Mouse (Mus musculus) MEL (cell line): ENCODE data around the gene Recql5. TPM values are rescaled to one million over a fixed set of nuclear protein-coding genes. Genes with fewer than 3 reads are reported as not detected.

Experiments
- DNase-seq: peaks from one replicate; pipeline ENCODE4 v3.0.0; 2011; ENCODE audit warnings: low read depth, low spot score
- H3K27ac ChIP-seq: 2 replicates; pipeline ENCODE4 v1.5.1; 2012; ENCODE audit warnings: low read depth, mild to moderate bottlenecking, control low read depth, low read length, moderate library complexity; ENCODE audit not compliant: control insufficient read depth
- H3K27me3 ChIP-seq, 2 experiments: fragments of 150-350 bp in 1 of 2; sonication (generic) in 1 of 2; 2 replicates each; pipeline ENCODE4 v1.6.1; 2012; ENCODE audit warnings: low read length in 2 of 2, mild to moderate bottlenecking in 2 of 2, improper control_type of control experiment in 1 of 2, moderate library complexity in 1 of 2; ENCODE audit not compliant: insufficient read depth in 2 of 2, control insufficient read depth in 1 of 2
- H3K36me3 ChIP-seq, 2 experiments: 2 replicates each; pipeline ENCODE4 v1.6.1; 2012 to 2014; ENCODE audit warnings: low read length in 2 of 2, improper control_type of control experiment in 1 of 2, inconsistent platforms in 1 of 2, mild to moderate bottlenecking in 1 of 2; ENCODE audit not compliant: insufficient read depth in 2 of 2, control insufficient read depth in 1 of 2
- H3K4me1 ChIP-seq, 2 experiments: fragments of 150-350 bp in 1 of 2; sonication (generic) in 1 of 2; 2 replicates each; pipeline ENCODE4 v1.6.1; 2012; ENCODE audit warnings: low read length in 2 of 2, improper control_type of control experiment in 1 of 2, mild to moderate bottlenecking in 1 of 2; ENCODE audit not compliant: insufficient read depth in 2 of 2, control insufficient read depth in 1 of 2
- H3K4me3 ChIP-seq, 2 experiments: fragments of 150-350 bp in 1 of 2; sonication (generic) in 1 of 2; 2 replicates each; pipeline ENCODE4 v1.5.1; 2012; ENCODE audit warnings: low read depth in 2 of 2, low read length in 2 of 2, mild to moderate bottlenecking in 2 of 2, moderate library complexity in 2 of 2, control low read depth in 1 of 2, improper control_type of control experiment in 1 of 2; ENCODE audit not compliant: control insufficient read depth in 1 of 2, insufficient read depth in 1 of 2
- H3K79me2 ChIP-seq: 2 replicates; pipeline ENCODE4 v1.6.1; 2012; ENCODE audit warnings: mild to moderate bottlenecking, low read length, moderate library complexity; ENCODE audit not compliant: control insufficient read depth, poor library complexity, insufficient read depth
- H3K9ac ChIP-seq: 2 replicates; pipeline ENCODE4 v1.6.1; 2012; ENCODE audit warnings: low read depth, mild to moderate bottlenecking, control low read depth, low read length, moderate library complexity; ENCODE audit not compliant: control insufficient read depth, poor library complexity, severe bottlenecking
- H3K9me3 ChIP-seq: fragments of 150-350 bp; sonication (generic); replicated peaks from 2 replicates; pipeline ENCODE4 v1.6.1; 2012; ENCODE audit warnings: mild to moderate bottlenecking, low read length, improper control_type of control experiment, moderate library complexity; ENCODE audit not compliant: insufficient read depth
- BHLHE40 ChIP-seq: IDR thresholded peaks from 2 replicates; pipeline ENCODE4 v1.6.1; 2012; ENCODE audit warnings: low read depth, mild to moderate bottlenecking, inconsistent platforms, low read length, improper control_type of control experiment, borderline replicate concordance
- CHD2 ChIP-seq: IDR thresholded peaks from 2 replicates; pipeline ENCODE4 v1.6.1; 2011; ENCODE audit warnings: low read length, improper control_type of control experiment
- CTCF ChIP-seq, 3 experiments: IDR thresholded peaks in 2 of 3; conservative IDR thresholded peaks in 1 of 3; 2 replicates each; pipeline ENCODE4 v1.5.1; 2011 to 2012; ENCODE audit warnings: low read length in 3 of 3, low read depth in 2 of 3, mild to moderate bottlenecking in 2 of 3, improper control_type of control experiment in 1 of 3, inconsistent platforms in 1 of 3, mixed read lengths in 1 of 3, moderate library complexity in 1 of 3; ENCODE audit not compliant: control insufficient read depth in 1 of 3, insufficient read depth in 1 of 3, poor library complexity in 1 of 3, severe bottlenecking in 1 of 3
- ELF1 ChIP-seq: IDR thresholded peaks from 2 replicates; pipeline ENCODE4 v1.6.1; 2014; ENCODE audit warnings: low read depth, mild to moderate bottlenecking, inconsistent platforms, low read length, improper control_type of control experiment, moderate library complexity
- ETS1 ChIP-seq: IDR thresholded peaks from 2 replicates; pipeline ENCODE4 v1.6.1; 2012; ENCODE audit warnings: low read depth, mild to moderate bottlenecking, inconsistent platforms, low read length, improper control_type of control experiment, moderate library complexity
- GABPA ChIP-seq: IDR thresholded peaks from 2 replicates; pipeline ENCODE4 v1.6.1; 2012; ENCODE audit warnings: low read depth, mild to moderate bottlenecking, inconsistent platforms, low read length, improper control_type of control experiment, moderate library complexity
- GATA1 ChIP-seq: IDR thresholded peaks from 2 replicates; pipeline ENCODE4 v1.6.1; 2011; ENCODE audit warnings: low read depth, low read length, improper control_type of control experiment
- JUND ChIP-seq: IDR thresholded peaks from 2 replicates; pipeline ENCODE4 v1.6.1; 2011; ENCODE audit warnings: low read depth, mild to moderate bottlenecking, improper control_type of control experiment, low read length
- MEF2A ChIP-seq: IDR thresholded peaks from 2 replicates; pipeline ENCODE4 v1.6.1; 2014; ENCODE audit warnings: low read depth, mild to moderate bottlenecking, inconsistent platforms, low read length, improper control_type of control experiment; ENCODE audit not compliant: poor library complexity, insufficient replicate concordance, severe bottlenecking; ENCODE audit errors: extremely low read depth
- POLR2A ChIP-seq, 2 experiments: IDR thresholded peaks; 2 replicates each; pipeline ENCODE4 v1.6.1; 2011 to 2012; ENCODE audit warnings: low read length in 2 of 2, mild to moderate bottlenecking in 2 of 2, control low read depth in 1 of 2, improper control_type of control experiment in 1 of 2, low read depth in 1 of 2, moderate library complexity in 1 of 2; ENCODE audit not compliant: control insufficient read depth in 1 of 2, insufficient read depth in 1 of 2, poor library complexity in 1 of 2
- POLR2AphosphoS5 ChIP-seq: IDR thresholded peaks from 2 replicates; pipeline ENCODE4 v1.6.1; 2012; ENCODE audit warnings: low read depth, borderline replicate concordance, mild to moderate bottlenecking, inconsistent platforms, low read length, moderate library complexity, mixed read lengths
- RAD21 ChIP-seq: IDR thresholded peaks from 2 replicates; pipeline ENCODE4 v1.6.1; 2011; ENCODE audit warnings: mild to moderate bottlenecking, low read depth, low read length, improper control_type of control experiment
- SMC3 ChIP-seq: IDR thresholded peaks from 2 replicates; pipeline ENCODE4 v1.6.1; 2011; ENCODE audit warnings: low read depth, low read length, improper control_type of control experiment
- TCF12 ChIP-seq: IDR thresholded peaks from 2 replicates; pipeline ENCODE4 v1.6.1; 2014; ENCODE audit warnings: low read depth, mild to moderate bottlenecking, inconsistent platforms, low read length, improper control_type of control experiment, moderate library complexity
- UBTF ChIP-seq: IDR thresholded peaks from 2 replicates; pipeline ENCODE4 v1.6.1; 2012; ENCODE audit warnings: low read depth, mild to moderate bottlenecking, inconsistent platforms, low read length, improper control_type of control experiment, moderate library complexity, borderline replicate concordance; ENCODE audit not compliant: insufficient read depth
- ZC3H11A ChIP-seq: IDR thresholded peaks from 2 replicates; pipeline ENCODE4 v1.6.1; 2012; ENCODE audit warnings: low read depth, mild to moderate bottlenecking, inconsistent platforms, low read length, improper control_type of control experiment
- ZNF384 ChIP-seq: IDR thresholded peaks from 2 replicates; pipeline ENCODE4 v1.6.1; 2012; ENCODE audit warnings: low read depth, mild to moderate bottlenecking, inconsistent platforms, low read length, improper control_type of control experiment
- polyA plus RNA-seq, 2 experiments: library from polyadenylated mRNA; stranded (reverse) in 1 of 2; unstranded in 1 of 2; fragments of >175 nt in 1 of 2; fragments of >200 nt in 1 of 2; gene quantifications; 2 replicates each; pipeline versions ENCODE4 v1.2.1 to v1.2.4; 2012; ENCODE audit warnings: low replicate concordance in 2 of 2, low read depth in 1 of 2; ENCODE audit not compliant: insufficient read length in 2 of 2, insufficient read depth in 1 of 2, missing spikeins in 1 of 2
- total RNA-seq: library from RNA; depleted of rRNA; stranded (reverse); fragments of 300-350 nt; gene quantifications from 2 replicates; pipeline ENCODE4 v1.2.3, GENCODE M21; 2012

The Recql5 gene
- total and polyA plus RNA-seq, 3 experiments, result 20.3 to 21.5 TPM; not detected in 1

DNA sequence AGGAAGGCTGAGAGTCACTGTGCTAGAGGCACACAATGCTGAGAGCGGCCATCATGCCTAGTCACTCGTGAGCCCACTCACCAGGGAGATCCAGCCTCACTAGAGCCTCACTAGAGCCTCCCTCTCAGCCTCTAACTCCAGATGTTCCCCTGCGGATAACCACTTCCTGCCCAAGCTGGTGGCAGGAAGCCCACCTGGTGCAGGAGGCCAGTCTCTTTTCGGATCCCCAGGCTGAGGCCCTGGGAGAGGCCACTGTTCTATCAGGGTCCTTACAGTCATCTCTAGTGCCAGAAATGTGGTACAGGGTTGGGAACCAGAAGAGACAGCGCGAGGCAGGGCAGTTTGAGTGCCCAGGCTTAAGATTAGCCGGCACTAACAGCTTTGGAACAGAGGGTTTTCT, 34.8 kb downstream of the Recql5 start:
- no peaks in the 10 kb centered on the region for H3K9me3 ChIP-seq
- H3K27me3 ChIP-seq, result no peaks in the 10 kb centered on the region
- no peak for DNase-seq
- TF ChIP-seq TCF12, result no peak
- TF ChIP-seq RAD21, result no peak
- no peak for TF ChIP-seq MEF2A
- TF ChIP-seq ZNF384, result no peak
- TF ChIP-seq BHLHE40, result no peak
- TF ChIP-seq POLR2AphosphoS5, result no peak
- TF ChIP-seq GATA1, result no peak
- TF ChIP-seq CTCF (IDR thresholded peaks at IDR 0.05 in 2 of 3, conservative IDR thresholded peaks at IDR 0.05 in 1 of 3; ENCODE audit: control insufficient read depth in 1 of 3, insufficient read depth in 1 of 3, low read depth in 2 of 3, low read length in 3 of 3, poor library complexity in 1 of 3, severe bottlenecking in 1 of 3), result no peak
- TF ChIP-seq POLR2A (IDR thresholded peaks at IDR 0.05; ENCODE audit: control insufficient read depth in 1 of 2, insufficient read depth in 1 of 2, low read depth in 1 of 2, low read length in 2 of 2, poor library complexity in 1 of 2), result no peak
- no peak for TF ChIP-seq ELF1
- no peak for TF ChIP-seq ETS1
- no peak for TF ChIP-seq JUND
- no peak for TF ChIP-seq GABPA
- TF ChIP-seq CHD2, result no peak
- no peak overlapping the region for H3K27ac ChIP-seq
- H3K9ac ChIP-seq, result no peak overlapping the region; the same call in 1 of the 2 replicates
- H3K4me3 ChIP-seq, result no peak overlapping the region
- peaks cover 0 to 21% of the 10 kb centered on the region in 2 experiments; a peak in 2 of 4 replicates for H3K36me3 ChIP-seq
- peaks cover 28% of the 10 kb centered on the region for H3K79me2 ChIP-seq
- H3K4me1 ChIP-seq, result peaks cover 13 to 28% of the 10 kb centered on the region in 2 experiments

DNA sequence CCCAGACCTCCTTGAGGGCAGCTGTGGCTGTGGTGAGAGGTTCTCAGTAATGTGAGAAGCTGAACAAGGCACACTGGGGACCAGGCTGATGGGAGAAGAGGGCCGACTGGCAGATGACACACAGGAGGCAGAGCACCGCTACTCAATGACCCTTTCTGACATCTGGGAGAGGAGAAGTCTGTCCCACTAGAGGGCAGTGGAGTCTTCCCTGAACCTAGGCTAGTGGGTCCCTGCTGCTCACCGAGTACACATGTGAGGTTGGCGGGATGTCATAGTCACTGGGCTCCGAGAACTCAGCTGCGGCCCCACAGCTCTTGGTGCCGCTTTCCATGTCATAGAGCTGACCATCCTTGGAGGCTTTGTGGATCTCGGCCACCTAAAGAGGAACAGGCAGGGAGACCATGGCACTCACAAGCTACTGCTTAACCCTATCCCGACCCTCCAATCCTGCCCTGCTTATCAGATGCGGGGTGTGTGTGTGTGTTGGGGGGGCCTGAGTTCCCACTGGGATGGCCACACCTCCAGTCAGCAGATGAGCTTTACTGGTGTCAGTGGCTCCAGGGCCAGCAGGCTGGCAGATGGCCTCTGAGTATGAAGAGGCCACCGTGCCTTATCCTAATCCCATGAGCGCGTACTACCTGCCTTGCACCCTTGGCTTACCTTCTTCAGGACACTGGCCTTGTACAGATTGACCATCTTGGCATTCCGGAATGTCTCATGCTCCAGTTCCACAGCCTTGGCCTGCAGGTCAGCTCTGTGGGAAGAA, 38.3 kb downstream of the Recql5 start:
- DNase-seq, result peak; percentile 58
- no peak overlapping the region for H3K4me3 ChIP-seq
- TF ChIP-seq UBTF (no peak), RAD21 (peak; percentile 58), CTCF (IDR thresholded peaks at IDR 0.05 in 2 of 3, conservative IDR thresholded peaks at IDR 0.05 in 1 of 3; ENCODE audit: control insufficient read depth in 1 of 3, insufficient read depth in 1 of 3, low read depth in 2 of 3, low read length in 3 of 3, poor library complexity in 1 of 3, severe bottlenecking in 1 of 3) (peak; percentile 41 to 70 (median 58)), SMC3 (peak; percentile 66), ZC3H11A (peak; percentile 52)
- no peaks in the 10 kb centered on the region for H3K9me3 ChIP-seq
- no peaks in the 10 kb centered on the region for H3K27me3 ChIP-seq
- peaks cover 3 to 11% of the 10 kb centered on the region in 2 experiments for H3K4me1 ChIP-seq
- H3K36me3 ChIP-seq, result peaks cover 0 to 6% of the 10 kb centered on the region in 2 experiments; a peak in 1 of 4 replicates
- no peak overlapping the region for H3K27ac ChIP-seq
- no peak overlapping the region for H3K9ac ChIP-seq
- H3K79me2 ChIP-seq, result peaks cover 6% of the 10 kb centered on the region
